Comparison of ENCODE assay signal across 8 mouse cellular contexts in genomic region chr13:109211941-109212487, GRCm38 (mm10).
DNase-seq lines count a peak whose midpoint lies in the region; ATAC-seq and TF ChIP-seq lines count a peak whose summit lies in the region.

No protein-coding gene starts in this region.

- H3K36me3 ChIP-seq in forebrain, postnatal 0 days (ENCODE audit: insufficient read depth) = no peaks in the 10 kb centered on the region
- H3K36me3 ChIP-seq in forebrain, embryonic 15.5 days = no peaks in the 10 kb centered on the region
- no peaks in the 10 kb centered on the region for H3K36me3 ChIP-seq in hindbrain, embryonic 16.5 days (ENCODE audit: control insufficient read depth, insufficient read depth, low read length)

- 58% methylated on average over 16 of the region's 16 CpGs for WGBS in forebrain, postnatal 0 days
- 64% methylated on average over 16 of the region's 16 CpGs for WGBS in forebrain, embryonic 15.5 days
- whole genome bisulfite sequencing in lung, adult 2 months = 20% methylated on average over 16 of the region's 16 CpGs
- 58% methylated on average over 16 of the region's 16 CpGs for whole genome bisulfite sequencing in hindbrain, embryonic 16.5 days

- no peaks in the 10 kb centered on the region for H3K9me3 ChIP-seq in forebrain, postnatal 0 days (ENCODE audit: low read length)
- H3K9me3 ChIP-seq in forebrain, embryonic 15.5 days = no peaks in the 10 kb centered on the region
- no peaks in the 10 kb centered on the region for H3K9me3 ChIP-seq in hindbrain, embryonic 16.5 days (ENCODE audit: control insufficient read depth, low read length)

- no peak for TF ChIP-seq POLR2A in lung, adult 2 months (IDR thresholded peaks at IDR 0.05; ENCODE audit: borderline replicate concordance, extremely low read depth, low read depth, low read length)

- no peak for DNase-seq in forebrain, postnatal 0 days
- DNase-seq in lung, adult 2 months = no peak
- DNase-seq in lung, postnatal 14 days = no peak
- no peak for DNase-seq in right cerebral cortex, postnatal 10 days (ENCODE audit: low spot score in 2 of 2)
- no peak for DNase-seq in left cerebral cortex, adult 8-10 months (ENCODE audit: low spot score in 2 of 2)

- no peak overlapping the region for H3K27ac ChIP-seq in forebrain, postnatal 0 days (ENCODE audit: low read depth, low read length)
- H3K27ac ChIP-seq in forebrain, embryonic 15.5 days (replicated peaks) = no peak overlapping the region
- no peak overlapping the region for H3K27ac ChIP-seq in hindbrain, embryonic 16.5 days (ENCODE audit: low read depth, low read length)

- ATAC-seq in forebrain, postnatal 0 days = no peak
- no peak for ATAC-seq in forebrain, embryonic 15.5 days (replicated peaks)
- no peak for ATAC-seq in hindbrain, embryonic 16.5 days
- peak; percentile 40 for ATAC-seq in megakaryocyte progenitor cell, adult 5-6 weeks (replicated peaks; ENCODE audit: poor library complexity)

- H3K27me3 ChIP-seq in forebrain, postnatal 0 days (ENCODE audit: insufficient read depth, low read length) = no peaks in the 10 kb centered on the region; the same call in 1 of the 2 replicates
- no peaks in the 10 kb centered on the region for H3K27me3 ChIP-seq in forebrain, embryonic 15.5 days
- H3K27me3 ChIP-seq in hindbrain, embryonic 16.5 days (replicated peaks; ENCODE audit: control insufficient read depth, insufficient read depth, low read length) = no peaks in the 10 kb centered on the region

- no peaks in the 10 kb centered on the region for H3K4me1 ChIP-seq in forebrain, postnatal 0 days (ENCODE audit: insufficient read depth)
- H3K4me1 ChIP-seq in forebrain, embryonic 15.5 days = 0 out of 2 replicates have a peak, but pooled peaks cover 4% of the 10 kb centered on the region
- H3K4me1 ChIP-seq in lung, adult 2 months (ENCODE audit: control insufficient read depth, insufficient read depth, low read length) = no peaks in the 10 kb centered on the region
- H3K4me1 ChIP-seq in hindbrain, embryonic 16.5 days (ENCODE audit: control insufficient read depth, insufficient read depth, low read depth, low read length) = no peaks in the 10 kb centered on the region

- H3K4me2 ChIP-seq in forebrain, postnatal 0 days (ENCODE audit: low read depth) = peak overlapping the region; percentile 13; the same call in 1 of the 2 replicates
- H3K4me2 ChIP-seq in forebrain, embryonic 15.5 days (replicated peaks) = no peak overlapping the region
- peak overlapping the region; percentile 1 for H3K4me2 ChIP-seq in hindbrain, embryonic 16.5 days (ENCODE audit: low read length)

- no peak for TF ChIP-seq CTCF in forebrain, postnatal 0 days (IDR thresholded peaks at IDR 0.05; ENCODE audit: low read depth)
- no peak for TF ChIP-seq CTCF in lung, adult 2 months (IDR thresholded peaks at IDR 0.05; ENCODE audit: insufficient read depth, low read length)

- H3K4me3 ChIP-seq in forebrain, postnatal 0 days (ENCODE audit: low read depth, low read length) = peak overlapping the region; percentile 0; the same call in 1 of the 2 replicates
- no peak overlapping the region for H3K4me3 ChIP-seq in forebrain, embryonic 15.5 days
- H3K4me3 ChIP-seq in lung, adult 2 months (replicated peaks; ENCODE audit: extremely low read depth, low read depth, low read length) = peak overlapping the region; percentile 45
- H3K4me3 ChIP-seq in hindbrain, embryonic 16.5 days (ENCODE audit: low read length) = no peak overlapping the region

- H3K9ac ChIP-seq in forebrain, postnatal 0 days = no peak overlapping the region
- no peak overlapping the region for H3K9ac ChIP-seq in forebrain, embryonic 15.5 days (replicated peaks)
- H3K9ac ChIP-seq in hindbrain, embryonic 16.5 days (ENCODE audit: low read depth, low read length) = no peak overlapping the region

Comparison
In these comparisons a context has a peak if more than half of its experiments do, and no peak if none do; other contexts are left out.
1. H3K4me3 ChIP-seq: peak in forebrain, postnatal 0 days (single experiment) and lung, adult 2 months (single experiment); none in forebrain, embryonic 15.5 days (single experiment) and hindbrain, embryonic 16.5 days (single experiment).